Mouse (Mus musculus) layer of hippocampus, adult 9-10 months (tissue): ENCODE measurements at regions not wholly inside any gene's neighbourhood (a gene's known extent, or its start where the extent isn't known, plus 50 kb on each side); places are given as distances from the start of the nearest gene placed in this dataset.

Source experiments
- DNase-seq: peaks from one replicate; pipeline ENCODE4 v3.0.0; 2022; ENCODE audit warnings: low spot score

GRCm38 (mm10) chr12:30647511-30647910, 63.3 kb downstream of the Tmem18 start:
- DNase-seq, result no peak

- no peak for DNase-seq
These were observed 67.3 kb downstream of the Tmem18 start for GRCm38 (mm10) chr12:30651506-30651905.

- DNase-seq, result no peak
These were observed 70.3 kb downstream of the Tmem18 start for GRCm38 (mm10) chr12:30654347-30655075.

GRCm38 (mm10) chr12:30655076-30655421, 70.8 kb downstream of the Tmem18 start:
- no peak for DNase-seq

DNA sequence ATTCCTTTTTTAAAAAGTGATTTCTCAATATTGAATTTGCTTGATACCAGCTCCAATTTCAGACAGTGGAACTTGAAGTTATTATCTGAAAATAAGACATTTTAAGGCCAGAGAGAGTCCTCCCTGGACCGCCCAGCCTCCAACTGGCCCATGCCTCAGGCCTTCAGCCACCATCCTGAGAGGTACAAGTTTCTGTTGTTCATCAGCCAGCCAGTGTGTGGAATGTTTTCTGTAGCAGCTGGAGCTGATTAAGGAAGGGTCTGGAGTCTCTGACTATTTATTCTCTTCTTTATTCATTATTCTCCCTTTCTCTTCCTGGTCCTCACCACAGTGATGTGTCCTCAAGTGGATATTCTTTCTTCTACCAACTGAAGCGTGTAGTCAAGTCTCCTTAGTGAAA, 94.6 kb downstream of the Tmem18 start:
- no peak for DNase-seq

DNA sequence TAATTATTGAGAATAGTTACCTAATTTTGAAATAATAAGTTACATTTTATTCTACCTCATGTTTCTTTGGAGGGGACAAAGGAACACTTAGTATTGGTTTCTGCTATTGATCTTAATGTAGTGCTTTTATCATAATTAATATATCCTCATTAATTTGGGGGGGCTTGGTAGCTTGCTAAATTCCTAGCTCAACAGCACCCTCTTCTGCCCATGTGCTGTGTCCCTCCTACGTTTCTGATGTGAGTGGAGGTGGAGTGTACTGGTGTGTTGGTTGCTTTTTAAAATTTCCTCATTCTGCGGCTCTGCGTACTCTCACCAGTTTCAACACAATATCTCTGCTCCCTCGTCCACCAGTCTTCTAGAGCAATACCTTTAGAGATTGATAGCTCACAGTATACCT, 105.8 kb downstream of the Tmem18 start:
- no peak for DNase-seq

GRCm38 (mm10) chr12:30693540-30693939, 109.3 kb downstream of the Tmem18 start:
- DNase-seq, result no peak

DNA sequence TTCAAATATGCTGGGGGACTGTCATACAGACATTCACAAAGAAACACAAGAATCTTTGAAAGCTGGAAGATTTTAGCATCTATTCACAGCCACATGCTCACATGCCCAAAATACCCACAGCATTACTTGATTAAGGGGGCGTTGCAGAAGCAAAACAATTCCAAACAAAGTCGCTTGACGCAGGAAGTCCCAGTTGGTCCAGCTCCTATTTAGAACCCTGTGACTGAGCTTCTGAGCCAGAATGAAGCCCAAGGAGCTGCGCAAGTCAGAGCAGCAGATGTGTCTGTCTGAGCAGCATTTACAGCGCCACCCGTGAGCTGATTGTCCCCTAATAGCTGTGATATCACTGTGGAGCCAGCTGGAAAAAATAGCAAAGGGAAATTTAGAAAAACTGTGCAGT, 114.0 kb downstream of the Tmem18 start:
- DNase-seq, result peak; percentile 37

DNA sequence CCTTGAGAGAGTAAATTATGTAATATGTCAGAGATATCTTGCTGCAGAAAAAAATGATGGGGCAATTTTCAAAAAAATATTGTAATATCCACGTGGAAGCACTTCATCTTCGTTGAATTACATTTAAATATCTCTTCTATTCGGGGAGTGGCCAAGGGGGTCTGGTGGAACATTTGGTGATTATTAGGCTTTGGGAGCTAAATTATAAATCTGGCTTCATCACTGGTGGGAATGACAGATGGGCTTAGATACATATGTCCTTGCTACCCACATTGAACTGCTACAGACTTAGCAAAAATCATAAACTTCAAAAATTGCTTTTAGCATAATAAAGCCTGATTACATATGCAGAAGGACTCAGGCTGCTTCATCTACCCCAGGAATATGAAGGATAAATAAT, 119.5 kb downstream of the Tmem18 start:
- DNase-seq, result no peak

DNA sequence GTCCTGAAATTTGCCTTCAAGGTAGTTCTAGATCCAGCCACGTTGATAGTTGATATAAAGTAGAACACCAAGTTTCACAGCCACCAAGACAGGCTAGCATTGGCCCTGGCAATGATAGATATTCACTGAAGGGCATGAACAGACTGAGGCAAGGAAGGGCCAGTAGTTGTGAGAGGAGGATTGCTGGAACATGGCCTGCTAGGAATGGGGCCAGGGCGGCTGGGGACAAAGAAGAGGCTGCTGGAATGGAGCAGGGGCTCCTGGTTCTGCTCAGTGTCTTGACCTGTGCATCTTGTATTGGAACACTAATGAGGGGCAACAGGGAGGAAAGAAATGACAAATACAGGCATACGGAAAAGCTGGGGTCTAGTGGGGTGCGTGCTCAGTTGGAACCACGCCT, 123.0 kb downstream of the Tmem18 start:
- no peak for DNase-seq

- DNase-seq, result no peak
These were observed 124.5 kb downstream of the Tmem18 start for GRCm38 (mm10) chr12:30708635-30709181.

GRCm38 (mm10) chr12:30710554-30710953, 126.3 kb downstream of the Tmem18 start:
- DNase-seq, result no peak

DNA sequence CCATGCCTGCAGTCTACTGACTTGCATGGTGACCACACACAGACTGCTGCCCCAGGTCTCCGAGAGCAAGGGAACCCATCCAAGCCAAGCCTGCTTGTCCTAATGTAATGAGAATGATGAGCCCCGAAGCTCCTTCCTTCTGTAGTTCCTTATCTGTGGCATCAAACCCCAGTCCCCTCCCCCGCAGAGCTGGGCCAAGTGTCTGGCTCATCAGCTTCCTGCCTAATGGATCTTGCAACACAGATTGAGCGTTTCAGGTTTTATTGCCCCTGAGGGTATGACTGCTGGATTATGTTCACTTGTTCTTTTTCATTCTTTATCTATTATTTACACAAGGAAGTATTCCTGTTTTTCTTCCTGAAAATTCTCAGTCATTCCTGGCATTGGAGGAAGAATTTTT, 142.5 kb downstream of the Tmem18 start:
- DNase-seq, result no peak

DNA sequence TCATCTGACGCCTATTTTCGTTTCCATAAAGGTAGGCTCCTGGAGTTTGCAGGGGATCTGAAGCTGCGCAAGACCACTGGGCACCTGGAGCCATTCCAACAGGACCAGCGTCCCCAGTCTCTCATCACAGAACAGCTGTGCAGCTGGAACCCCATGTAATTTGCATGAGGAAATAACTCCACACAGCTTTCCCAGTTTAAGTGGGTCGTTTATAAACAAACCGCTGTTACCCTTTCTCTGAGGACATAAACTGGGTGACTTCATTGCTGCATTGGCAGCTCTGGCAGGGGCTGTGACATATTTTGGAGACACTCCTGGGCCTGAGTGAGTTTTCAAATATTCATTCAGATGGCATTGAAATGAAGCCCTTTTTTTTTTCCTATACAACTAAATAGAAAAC, 145.2 kb downstream of the Tmem18 start:
- DNase-seq, result no peak

DNA sequence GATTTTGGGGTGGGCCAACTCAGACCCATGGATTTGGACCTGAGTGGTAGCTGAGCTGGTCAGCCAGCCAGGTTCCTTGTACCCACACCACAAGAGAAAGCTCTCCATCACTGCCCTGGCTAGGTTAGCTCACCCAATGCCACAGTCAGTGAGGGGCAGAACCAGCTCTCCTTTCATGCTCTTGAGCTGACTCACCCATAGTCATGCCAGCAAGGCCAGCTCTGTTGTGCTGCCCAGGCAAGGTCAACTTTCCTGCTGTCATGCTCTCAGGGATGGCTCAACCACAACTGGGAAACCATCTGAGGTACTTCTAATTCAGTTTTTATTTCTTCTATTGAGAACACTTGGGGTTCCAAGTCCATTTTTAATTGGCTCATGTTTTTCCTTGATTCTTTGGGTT, 116.5 kb upstream of the Alkal2 start:
- no peak for DNase-seq

GRCm38 (mm10) chr12:30793371-30793770, 90.8 kb upstream of the Alkal2 start:
- no peak for DNase-seq

- DNase-seq, result no peak
These were observed 68.0 kb upstream of the Alkal2 start for GRCm38 (mm10) chr12:30816096-30816495.

DNA sequence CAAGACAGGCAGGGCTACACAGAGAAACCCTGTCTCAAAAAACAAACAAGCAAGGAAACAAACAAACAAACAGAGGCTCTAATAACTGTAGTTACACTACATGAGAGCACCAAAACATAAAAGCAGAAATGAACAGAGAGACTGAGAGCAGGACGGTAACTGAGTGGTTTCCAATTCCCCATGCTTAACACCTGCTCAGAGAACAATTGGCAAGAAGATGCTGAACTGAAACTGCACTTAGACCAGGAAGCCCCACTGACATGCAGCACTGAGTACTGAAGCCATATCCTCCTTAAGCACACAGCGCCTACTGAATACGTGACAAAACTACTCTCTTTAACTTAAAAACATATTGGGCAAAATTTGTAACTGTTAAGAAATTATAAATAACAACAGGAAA, 52.7 kb upstream of the Alkal2 start:
- no peak for DNase-seq
